Mouse (Mus musculus) neural tube, embryonic 14.5 days (tissue): ENCODE measurements around the gene Usp40. TPM values are rescaled to one million over a fixed set of nuclear protein-coding genes. Genes with fewer than 3 reads are reported as not detected.

Source experiments
- ATAC-seq: fragments of 200-750 bp; cut with Nextera tagmentation; 2 replicates; pipeline ENCODE4 v1.8.0; 2017; ENCODE audit warnings: low read depth, mild to moderate bottlenecking, moderate TSS enrichment, moderate library complexity
- H3K27ac ChIP-seq: fragments of 300-500 bp; sonication (generic); 2 replicates; pipeline ENCODE4 v1.5.1; 2014; ENCODE audit warnings: low read depth, mild to moderate bottlenecking, control low read depth, low read length, moderate library complexity, mixed read lengths
- H3K27me3 ChIP-seq: fragments of 300-500 bp; sonication (generic); 2 replicates; pipeline ENCODE4 v1.6.1; 2014; ENCODE audit warnings: low read length; ENCODE audit not compliant: control insufficient read depth, insufficient read depth
- H3K36me3 ChIP-seq: fragments of 300-500 bp; sonication (generic); 2 replicates; pipeline ENCODE4 v1.6.1; 2014; ENCODE audit warnings: low read length, mixed read lengths; ENCODE audit not compliant: control insufficient read depth, insufficient read depth
- H3K4me1 ChIP-seq: fragments of 300-500 bp; sonication (generic); 2 replicates; pipeline ENCODE4 v1.6.1; 2014; ENCODE audit warnings: low read length; ENCODE audit not compliant: control insufficient read depth, insufficient read depth
- H3K4me2 ChIP-seq: fragments of 300-500 bp; sonication (generic); 2 replicates; pipeline ENCODE4 v1.6.1; 2014; ENCODE audit warnings: mild to moderate bottlenecking, low read depth, low read length, control low read depth
- H3K4me3 ChIP-seq: fragments of 300-500 bp; sonication (generic); 2 replicates; pipeline ENCODE4 v1.5.1; 2014; ENCODE audit warnings: low read depth, low read length, control low read depth, mixed read lengths
- H3K9ac ChIP-seq: fragments of 300-500 bp; sonication (generic); replicated peaks from 2 replicates; pipeline ENCODE4 v1.6.1; 2014; ENCODE audit warnings: low read depth, mild to moderate bottlenecking, control low read depth, low read length, mixed read lengths
- H3K9me3 ChIP-seq: fragments of 300-500 bp; sonication (generic); 2 replicates; pipeline ENCODE4 v1.6.1; 2016; ENCODE audit warnings: low read length; ENCODE audit not compliant: control insufficient read depth
- WGBS: fragments of 180-500 bp; shearing (Covaris S2); extraction: QIAGEN DNeasy Blood & Tissue Kit; methylation state at CpG from one replicate; pipeline ENCODE4 v1.1.7; 2014; 5-methylcytosine and 5-hydroxymethylcytosine counted together
- polyA plus RNA-seq: library from polyadenylated mRNA; unstranded; fragments of >200 nt; fragmentation: Nextera tagmentation; extraction: Ambion mirVana; gene quantifications from 2 replicates; pipeline ENCODE4 v1.2.1, GENCODE M21; 2014

Usp40 gene
- polyA plus RNA-seq, 1 experiment from 2014 or later = 22.1 TPM

DNA sequence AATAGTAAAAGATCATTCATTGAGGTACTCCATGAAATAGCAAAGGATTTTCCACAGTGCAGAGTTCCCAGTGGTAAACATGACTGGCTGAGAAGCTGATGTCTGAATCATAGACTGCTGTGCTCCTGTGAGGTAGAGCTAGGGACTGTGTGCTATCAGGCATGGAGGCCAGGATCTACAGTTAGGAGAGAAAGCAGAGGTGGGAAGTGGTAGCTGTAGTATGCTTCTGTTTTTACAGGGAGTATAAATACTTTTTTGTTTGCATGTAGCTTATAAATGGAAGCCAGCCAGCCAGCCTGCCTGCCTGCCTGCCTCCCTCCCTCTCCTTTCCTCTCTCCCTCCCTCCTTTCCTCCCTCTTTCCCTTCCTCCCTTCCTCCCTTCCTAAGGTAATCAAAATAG, 95.0 kb downstream of the Usp40 start:
- no peaks in the 10 kb centered on the region for H3K9me3 ChIP-seq
- H3K36me3 ChIP-seq = peaks cover 5% of the 10 kb centered on the region
- no peak overlapping the region for H3K9ac ChIP-seq
- no peak for ATAC-seq
- H3K4me3 ChIP-seq = no peak overlapping the region
- H3K27ac ChIP-seq = no peak overlapping the region
- H3K4me2 ChIP-seq = no peak overlapping the region
- no peaks in the 10 kb centered on the region for H3K4me1 ChIP-seq
- H3K27me3 ChIP-seq = no peaks in the 10 kb centered on the region

- Histone ChIP-seq H3K27ac (no peak overlapping the region), H3K4me1 (no peaks in the 10 kb centered on the region)
- no peak for ATAC-seq
Observed at GRCm38 (mm10) chr1:87910428-87910827, 97.9 kb downstream of the Usp40 start.

GRCm38 (mm10) chr1:87909565-87909964, 98.8 kb downstream of the Usp40 start:
- Histone ChIP-seq H3K36me3 (no peaks in the 10 kb centered on the region), H3K4me2 (no peak overlapping the region), H3K27me3 (no peaks in the 10 kb centered on the region), H3K9me3 (no peaks in the 10 kb centered on the region), H3K4me1 (no peaks in the 10 kb centered on the region), H3K4me3 (no peak overlapping the region), H3K9ac (no peak overlapping the region), H3K27ac (no peak overlapping the region)
- no peak for ATAC-seq

More at GRCm38 (mm10) chr1:87910428-87910827, 97.9 kb downstream of the Usp40 start:
- 95% methylated on average over 1 of the region's 1 CpGs for WGBS
- no peak overlapping the region for H3K9ac ChIP-seq
- no peaks in the 10 kb centered on the region for H3K9me3 ChIP-seq
- no peak overlapping the region for H3K4me2 ChIP-seq
- no peak overlapping the region for H3K4me3 ChIP-seq
- no peaks in the 10 kb centered on the region for H3K36me3 ChIP-seq
- H3K27me3 ChIP-seq = no peaks in the 10 kb centered on the region

GRCm38 (mm10) chr1:87908736-87909135, 99.6 kb downstream of the Usp40 start:
- Histone ChIP-seq H3K27me3 (no peaks in the 10 kb centered on the region), H3K27ac (no peak overlapping the region), H3K9ac (no peak overlapping the region), H3K4me3 (no peak overlapping the region), H3K4me2 (no peak overlapping the region), H3K4me1 (no peaks in the 10 kb centered on the region), H3K9me3 (no peaks in the 10 kb centered on the region), H3K36me3 (no peaks in the 10 kb centered on the region)
- ATAC-seq = no peak
- 85% methylated on average over 3 of the region's 3 CpGs for WGBS

DNA sequence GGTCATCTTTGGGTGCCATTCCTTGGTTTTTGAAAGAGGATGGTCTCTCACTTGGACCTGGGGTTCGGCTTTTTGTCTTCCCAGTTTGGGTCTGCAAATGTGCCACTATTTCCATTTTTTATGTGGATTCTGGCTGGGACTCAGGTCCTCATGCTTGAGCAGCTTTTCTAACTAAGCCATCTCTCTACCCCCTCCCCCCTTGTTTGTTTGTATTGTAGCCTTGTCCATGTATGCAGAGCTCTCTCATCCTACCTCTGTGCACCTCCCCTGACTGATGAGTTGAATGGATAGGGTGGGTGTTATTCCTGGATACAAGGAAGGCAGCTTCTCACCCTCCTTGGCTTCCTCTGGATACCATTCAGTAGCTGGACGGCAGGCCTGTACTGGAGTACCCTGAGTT, 100.3 kb downstream of the Usp40 start:
- Histone ChIP-seq H3K9me3 (no peaks in the 10 kb centered on the region), H3K9ac (no peak overlapping the region), H3K27ac (no peak overlapping the region), H3K36me3 (no peaks in the 10 kb centered on the region), H3K4me3 (no peak overlapping the region), H3K27me3 (no peaks in the 10 kb centered on the region), H3K4me2 (no peak overlapping the region), H3K4me1 (no peaks in the 10 kb centered on the region)
- WGBS = 94% methylated on average over 2 of the region's 2 CpGs
- ATAC-seq = no peak

- no peak overlapping the region for H3K9ac ChIP-seq
- H3K9me3 ChIP-seq = no peaks in the 10 kb centered on the region
- no peak overlapping the region for H3K27ac ChIP-seq
- H3K4me1 ChIP-seq = no peaks in the 10 kb centered on the region
- no peaks in the 10 kb centered on the region for H3K36me3 ChIP-seq
- H3K27me3 ChIP-seq = no peaks in the 10 kb centered on the region
- no peak overlapping the region for H3K4me3 ChIP-seq
- H3K4me2 ChIP-seq = no peak overlapping the region
- no peak for ATAC-seq
- WGBS = 91% methylated on average over 5 of the region's 5 CpGs
Observed at GRCm38 (mm10) chr1:87906361-87906956, 101.9 kb downstream of the Usp40 start.

DNA sequence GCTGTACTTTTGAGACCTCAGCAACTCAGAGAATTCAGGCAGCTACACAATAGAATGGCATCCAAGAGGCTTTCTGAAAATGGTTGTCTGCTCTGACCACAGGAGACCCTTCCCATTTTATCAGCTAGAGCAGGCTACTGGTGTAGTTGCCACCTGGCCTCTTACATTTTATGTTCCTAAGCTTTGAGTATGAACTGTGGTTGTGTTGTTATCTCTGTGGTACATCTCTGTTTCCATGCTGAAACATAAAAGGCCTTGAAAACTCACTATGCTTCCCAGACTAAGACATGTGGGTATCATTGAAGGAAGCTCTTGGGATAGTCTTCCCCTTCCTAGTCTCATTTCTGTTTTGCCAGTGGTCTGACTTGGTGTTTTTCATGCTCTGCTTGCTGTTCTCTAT, 106.2 kb downstream of the Usp40 start:
- Histone ChIP-seq H3K4me1 (no peaks in the 10 kb centered on the region), H3K4me3 (no peak overlapping the region), H3K27me3 (no peaks in the 10 kb centered on the region), H3K27ac (no peak overlapping the region), H3K36me3 (no peaks in the 10 kb centered on the region), H3K9me3 (no peaks in the 10 kb centered on the region), H3K9ac (no peak overlapping the region), H3K4me2 (no peak overlapping the region)
- no peak for ATAC-seq

DNA sequence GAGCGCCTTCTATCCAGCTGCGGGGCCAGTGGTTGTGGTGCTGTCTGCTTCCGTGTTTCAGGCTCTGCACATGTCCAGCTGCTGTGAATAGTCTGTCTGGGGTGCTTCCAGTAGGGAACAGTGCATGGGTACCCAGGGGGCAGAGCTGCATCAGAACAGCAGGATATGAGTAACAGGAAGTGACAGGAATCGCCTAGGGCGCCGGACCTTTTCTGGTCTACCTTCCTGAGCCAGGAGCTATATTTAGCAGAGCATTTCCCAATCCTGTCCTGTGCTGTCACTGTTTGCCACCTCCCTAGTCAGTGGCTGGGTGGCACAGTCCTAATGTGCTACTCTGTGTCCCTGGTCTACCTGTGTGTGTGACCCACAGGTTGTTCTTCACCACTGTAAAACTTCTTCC, 107.4 kb downstream of the Usp40 start:
- WGBS = 90% methylated on average over 6 of the region's 6 CpGs
- Histone ChIP-seq H3K4me2 (no peak overlapping the region), H3K4me3 (no peak overlapping the region), H3K36me3 (no peaks in the 10 kb centered on the region), H3K27ac (no peak overlapping the region), H3K9ac (no peak overlapping the region), H3K27me3 (no peaks in the 10 kb centered on the region), H3K4me1 (no peaks in the 10 kb centered on the region), H3K9me3 (no peaks in the 10 kb centered on the region)
- no peak for ATAC-seq

- no peak for ATAC-seq
- no peak overlapping the region for H3K27ac ChIP-seq
- WGBS = 88% methylated on average over 2 of the region's 2 CpGs
Observed at GRCm38 (mm10) chr1:87899701-87900100, 108.7 kb downstream of the Usp40 start.

DNA sequence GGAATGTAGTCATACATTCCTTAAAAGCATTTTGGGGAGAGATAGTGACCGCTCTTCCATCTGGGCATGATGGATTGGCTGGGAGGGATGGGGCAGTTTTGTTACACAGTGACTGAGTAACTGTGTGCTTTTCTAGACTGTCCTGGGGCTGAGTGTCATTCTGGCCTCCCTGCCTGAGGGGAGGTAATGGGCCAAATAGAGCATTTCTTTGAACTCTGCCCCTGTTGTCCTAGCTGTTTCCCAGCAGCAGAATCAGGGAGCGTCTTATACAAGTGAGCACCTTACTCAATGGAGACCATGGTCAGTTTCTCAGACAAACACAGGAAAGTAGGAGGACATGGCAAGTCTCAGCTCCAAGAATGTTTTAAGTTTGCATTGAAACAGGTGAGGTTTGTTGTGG, 111.4 kb downstream of the Usp40 start:
- no peak for ATAC-seq
- no peaks in the 10 kb centered on the region for H3K9me3 ChIP-seq
- H3K4me2 ChIP-seq = no peak overlapping the region
- WGBS = 89% methylated on average over 2 of the region's 2 CpGs
- H3K4me1 ChIP-seq = no peaks in the 10 kb centered on the region
- H3K9ac ChIP-seq = no peak overlapping the region
- H3K36me3 ChIP-seq = no peaks in the 10 kb centered on the region
- H3K4me3 ChIP-seq = no peak overlapping the region
- no peak overlapping the region for H3K27ac ChIP-seq
- H3K27me3 ChIP-seq = no peaks in the 10 kb centered on the region

More at GRCm38 (mm10) chr1:87899701-87900100, 108.7 kb downstream of the Usp40 start:
- Histone ChIP-seq H3K9me3 (no peaks in the 10 kb centered on the region), H3K27me3 (no peaks in the 10 kb centered on the region), H3K4me3 (no peak overlapping the region), H3K4me1 (no peaks in the 10 kb centered on the region), H3K36me3 (no peaks in the 10 kb centered on the region), H3K4me2 (no peak overlapping the region), H3K9ac (no peak overlapping the region)
